Mouse (Mus musculus) neural tube, embryonic 15.5 days (tissue): Measurements from ENCODE around the gene Osbpl5. TPM values are rescaled to one million over a fixed set of nuclear protein-coding genes. Genes with fewer than 3 reads are reported as not detected.

Experiments
- ATAC-seq: fragments of 200-750 bp; cut with Nextera tagmentation; 2 replicates; pipeline ENCODE4 v1.8.0; 2017; ENCODE audit warnings: mild to moderate bottlenecking, moderate TSS enrichment, moderate library complexity; ENCODE audit not compliant: low FRiP score
- H3K27ac ChIP-seq: fragments of 300-500 bp; sonication (generic); replicated peaks from 2 replicates; pipeline ENCODE4 v1.5.1; 2015; ENCODE audit warnings: mild to moderate bottlenecking, inconsistent platforms
- H3K27me3 ChIP-seq: fragments of 300-500 bp; sonication (generic); replicated peaks from 2 replicates; pipeline ENCODE4 v1.6.1; 2015; ENCODE audit warnings: inconsistent platforms
- H3K36me3 ChIP-seq: fragments of 300-500 bp; sonication (generic); 2 replicates; pipeline ENCODE4 v1.6.1; 2015; ENCODE audit warnings: inconsistent platforms
- H3K4me1 ChIP-seq: fragments of 300-500 bp; sonication (generic); 2 replicates; pipeline ENCODE4 v1.6.1; 2015; ENCODE audit warnings: inconsistent platforms
- H3K4me2 ChIP-seq: fragments of 300-500 bp; sonication (generic); 2 replicates; pipeline ENCODE4 v1.6.1; 2015; ENCODE audit warnings: inconsistent platforms, mild to moderate bottlenecking, moderate library complexity
- H3K4me3 ChIP-seq: fragments of 300-500 bp; sonication (generic); replicated peaks from 2 replicates; pipeline ENCODE4 v1.5.1; 2015; ENCODE audit warnings: mild to moderate bottlenecking, inconsistent platforms
- H3K9ac ChIP-seq: fragments of 300-500 bp; sonication (generic); replicated peaks from 2 replicates; pipeline ENCODE4 v1.6.1; 2015; ENCODE audit warnings: mild to moderate bottlenecking, inconsistent platforms
- H3K9me3 ChIP-seq: fragments of 300-500 bp; sonication (generic); replicated peaks from 2 replicates; pipeline ENCODE4 v1.6.1; 2016; ENCODE audit warnings: inconsistent platforms
- WGBS: fragments of 180-500 bp; shearing (Covaris S2); methylation state at CpG from one replicate; pipeline ENCODE4 v1.1.7; 2015; ENCODE audit warnings: mixed read lengths; 5-methylcytosine and 5-hydroxymethylcytosine counted together
- polyA plus RNA-seq: library from polyadenylated mRNA; unstranded; fragments of >200 nt; fragmentation: Nextera tagmentation; extraction: Ambion mirVana; gene quantifications from 2 replicates; pipeline ENCODE4 v1.2.1, GENCODE M21; 2015

Osbpl5 gene
- polyA plus RNA-seq, 1 experiment from 2014 or later = 37.5 TPM

GRCm38 (mm10) chr7:143776137-143776536, 19.4 kb upstream of the Osbpl5 start:
- no peaks in the 10 kb centered on the region for H3K4me1 ChIP-seq
- 32% methylated on average over 3 of the region's 3 CpGs for WGBS
- no peak for ATAC-seq
- no peak overlapping the region for H3K4me2 ChIP-seq
- H3K9me3 ChIP-seq = no peaks in the 10 kb centered on the region
- H3K9ac ChIP-seq = no peak overlapping the region
- H3K27ac ChIP-seq = no peak overlapping the region
- H3K27me3 ChIP-seq = no peaks in the 10 kb centered on the region
- H3K36me3 ChIP-seq = peaks cover 6% of the 10 kb centered on the region; the same call in 1 of the 2 replicates
- H3K4me3 ChIP-seq = no peak overlapping the region

GRCm38 (mm10) chr7:143769461-143769860, 12.7 kb upstream of the Osbpl5 start:
- H3K9ac ChIP-seq = no peak overlapping the region
- WGBS = 63% methylated on average over 1 of the region's 1 CpGs
- H3K27me3 ChIP-seq = peaks cover 17% of the 10 kb centered on the region
- H3K9me3 ChIP-seq = no peaks in the 10 kb centered on the region
- no peak for ATAC-seq
- H3K36me3 ChIP-seq = no peaks in the 10 kb centered on the region
- no peaks in the 10 kb centered on the region for H3K4me1 ChIP-seq
- no peak overlapping the region for H3K4me2 ChIP-seq
- H3K4me3 ChIP-seq = no peak overlapping the region
- no peak overlapping the region for H3K27ac ChIP-seq

- H3K4me3 ChIP-seq = no peak overlapping the region
- H3K4me1 ChIP-seq = no peaks in the 10 kb centered on the region
- H3K4me2 ChIP-seq = no peak overlapping the region
- H3K9ac ChIP-seq = no peak overlapping the region
- no peaks in the 10 kb centered on the region for H3K36me3 ChIP-seq
- no peaks in the 10 kb centered on the region for H3K9me3 ChIP-seq
- H3K27me3 ChIP-seq = peaks cover 17% of the 10 kb centered on the region
- no peak overlapping the region for H3K27ac ChIP-seq
- 81% methylated on average over 6 of the region's 6 CpGs for WGBS
- no peak for ATAC-seq
These were observed 11.5 kb upstream of the Osbpl5 start for GRCm38 (mm10) chr7:143768267-143768666.

- H3K27me3 ChIP-seq = peaks cover 17% of the 10 kb centered on the region
- H3K27ac ChIP-seq = no peak within 1 kb of the TSS
- no peaks in the 10 kb centered on the region for H3K4me1 ChIP-seq
- no peak within 1 kb of the TSS for H3K4me2 ChIP-seq
- no peaks in the 10 kb centered on the region for H3K9me3 ChIP-seq
- no peak within 1 kb of the TSS for H3K9ac ChIP-seq
- no peak for ATAC-seq
- no peaks in the 10 kb centered on the region for H3K36me3 ChIP-seq
- no peak within 1 kb of the TSS for H3K4me3 ChIP-seq
- 49% methylated on average over 6 of the region's 6 CpGs for WGBS
These were observed 10.1 kb upstream of the Osbpl5 start, which contains the start of gene Mrgprg for GRCm38 (mm10) chr7:143766893-143767292. TSS of gene Mrgprg (minus strand) at chr7:143766993.

- H3K27me3 ChIP-seq = peaks cover 17% of the 10 kb centered on the region
- WGBS = 79% methylated on average over 19 of the region's 19 CpGs
- H3K9ac ChIP-seq = no peak overlapping the region
- no peak overlapping the region for H3K4me2 ChIP-seq
- no peak overlapping the region for H3K27ac ChIP-seq
- no peaks in the 10 kb centered on the region for H3K36me3 ChIP-seq
- ATAC-seq = no peak
- H3K4me1 ChIP-seq = no peaks in the 10 kb centered on the region
- no peak overlapping the region for H3K4me3 ChIP-seq
- no peaks in the 10 kb centered on the region for H3K9me3 ChIP-seq
These were observed 8.2 kb upstream of the Osbpl5 start for GRCm38 (mm10) chr7:143764876-143765530.

GRCm38 (mm10) chr7:143763794-143764193, 7.0 kb upstream of the Osbpl5 start:
- Histone ChIP-seq H3K4me3 (no peak overlapping the region), H3K4me1 (no peaks in the 10 kb centered on the region), H3K9ac (no peak overlapping the region), H3K27ac (no peak overlapping the region), H3K9me3 (no peaks in the 10 kb centered on the region), H3K27me3 (peaks cover 17% of the 10 kb centered on the region), H3K4me2 (no peak overlapping the region), H3K36me3 (no peaks in the 10 kb centered on the region)
- WGBS = 17% methylated on average over 3 of the region's 3 CpGs
- ATAC-seq = no peak

GRCm38 (mm10) chr7:143758956-143759355, 2.2 kb upstream of the Osbpl5 start:
- Histone ChIP-seq H3K36me3 (no peaks in the 10 kb centered on the region), H3K9me3 (no peaks in the 10 kb centered on the region), H3K4me3 (no peak overlapping the region), H3K27ac (no peak overlapping the region), H3K4me2 (no peak overlapping the region), H3K4me1 (peaks cover 16% of the 10 kb centered on the region), H3K27me3 (peaks cover 33% of the 10 kb centered on the region), H3K9ac (no peak overlapping the region)
- WGBS = 59% methylated on average over 3 of the region's 3 CpGs
- no peak for ATAC-seq

GRCm38 (mm10) chr7:143757696-143758095, 911 bp upstream of the Osbpl5 start:
- Histone ChIP-seq H3K4me3 (no peak overlapping the region), H3K27me3 (peaks cover 33% of the 10 kb centered on the region), H3K27ac (no peak overlapping the region), H3K36me3 (no peaks in the 10 kb centered on the region), H3K9ac (no peak overlapping the region), H3K9me3 (no peaks in the 10 kb centered on the region), H3K4me1 (peaks cover 16% of the 10 kb centered on the region), H3K4me2 (peak overlapping the region; percentile 82; the same call in 1 of the 2 replicates)
- ATAC-seq = no peak
- WGBS = 69% methylated on average over 3 of the region's 3 CpGs

- Histone ChIP-seq H3K9ac (peak overlapping the region; percentile 37; the same call in 1 of the 2 replicates), H3K27me3 (peaks cover 33% of the 10 kb centered on the region), H3K27ac (no peak overlapping the region), H3K36me3 (no peaks in the 10 kb centered on the region), H3K4me1 (peaks cover 16% of the 10 kb centered on the region), H3K4me2 (peak overlapping the region; percentile 82), H3K4me3 (peak overlapping the region; percentile 40), H3K9me3 (no peaks in the 10 kb centered on the region)
- WGBS = 1% methylated on average over 15 of the region's 15 CpGs
- peak; percentile 92 for ATAC-seq
These were observed 224 bp upstream of the Osbpl5 start for GRCm38 (mm10) chr7:143757027-143757390.

- Histone ChIP-seq H3K36me3 (no peaks in the 10 kb centered on the region), H3K27me3 (peaks cover 33% of the 10 kb centered on the region), H3K4me2 (no peak overlapping the region), H3K4me3 (no peak overlapping the region), H3K9ac (no peak overlapping the region), H3K27ac (no peak overlapping the region), H3K9me3 (no peaks in the 10 kb centered on the region), H3K4me1 (peaks cover 16% of the 10 kb centered on the region)
- 77% methylated on average over 9 of the region's 9 CpGs for WGBS
- ATAC-seq = no peak
These were observed 1.2 kb downstream of the Osbpl5 start for GRCm38 (mm10) chr7:143755357-143756124.

GRCm38 (mm10) chr7:143753990-143754715, 2.6 kb downstream of the Osbpl5 start:
- Histone ChIP-seq H3K4me1 (peaks cover 16% of the 10 kb centered on the region), H3K27ac (no peak overlapping the region), H3K9ac (no peak overlapping the region), H3K27me3 (peaks cover 33% of the 10 kb centered on the region), H3K4me3 (no peak overlapping the region), H3K9me3 (no peaks in the 10 kb centered on the region), H3K4me2 (no peak overlapping the region), H3K36me3 (no peaks in the 10 kb centered on the region)
- 51% methylated on average over 5 of the region's 5 CpGs for WGBS
- no peak for ATAC-seq
